Mouse (Mus musculus) adipocyte (in vitro differentiated cells): ENCODE results near the gene S100a2.

ENCODE experiments used
- DNase-seq: peaks from one replicate; pipeline ENCODE4 v3.0.0-alpha.2; 2016; ENCODE audit warnings: low spot score

The S100a2 gene

GRCm38 (mm10) chr3:90615911-90616310 lies 25.9 kb downstream of the S100a2 start:
- DNase-seq: no peak

GRCm38 (mm10) chr3:90617586-90617985 lies 27.5 kb downstream of the S100a2 start:
- no peak for DNase-seq

GRCm38 (mm10) chr3:90621552-90621951 lies 31.5 kb downstream of the S100a2 start:
- DNase-seq: no peak

GRCm38 (mm10) chr3:90623435-90624071 lies 33.5 kb downstream of the S100a2 start:
- DNase-seq: peak; percentile 50

- no peak for DNase-seq
Observed at GRCm38 (mm10) chr3:90625496-90625895, 35.4 kb downstream of the S100a2 start.

GRCm38 (mm10) chr3:90626266-90627021 lies 36.4 kb downstream of the S100a2 start:
- no peak for DNase-seq

- no peak for DNase-seq
Observed at GRCm38 (mm10) chr3:90627366-90627765, 37.3 kb downstream of the S100a2 start.

- DNase-seq: peak; percentile 61
Observed at GRCm38 (mm10) chr3:90627807-90628206, 37.8 kb downstream of the S100a2 start.

GRCm38 (mm10) chr3:90629298-90629697 lies 39.3 kb downstream of the S100a2 start:
- DNase-seq: no peak

GRCm38 (mm10) chr3:90631984-90632383 lies 41.9 kb downstream of the S100a2 start:
- no peak for DNase-seq

- DNase-seq: no peak
Observed at GRCm38 (mm10) chr3:90638511-90639275, 48.6 kb downstream of the S100a2 start.

- DNase-seq: no peak
Observed at GRCm38 (mm10) chr3:90639511-90640154, 49.6 kb downstream of the S100a2 start.

- no peak for DNase-seq
Observed at GRCm38 (mm10) chr3:90640981-90641380, 50.9 kb downstream of the S100a2 start.
